Mouse (Mus musculus) spleen, embryonic (tissue): ENCODE measurements around the gene Tada2b.

Experiments
- CTCF ChIA-PET: fragments of 350-600 bp; sonication (Branson Sonifier 250); formaldehyde crosslinking; loops from one replicate; lab custom pipeline; 2022; lab: Charles Lee

Gene Tada2b

DNA sequence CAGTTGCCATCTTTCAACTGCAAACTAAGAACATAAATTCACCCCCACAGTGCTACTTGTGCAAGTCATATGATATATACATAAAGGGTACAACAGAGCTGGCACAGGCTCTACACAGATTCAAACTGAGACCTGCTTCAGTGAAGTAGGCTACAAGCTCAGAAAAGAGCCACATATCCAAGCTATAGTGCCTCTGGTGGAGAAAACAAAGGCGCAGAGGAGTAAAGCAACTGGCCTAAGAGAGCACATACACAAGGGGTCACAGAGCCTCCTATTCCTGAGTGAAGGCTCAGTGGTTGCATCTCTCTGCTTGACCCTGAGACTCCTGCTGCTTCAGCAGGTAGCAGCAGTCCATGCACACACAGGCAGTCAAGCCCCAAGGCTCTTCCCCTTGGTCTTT is 3.0 kb downstream of the Tada2b start:
- CTCF ChIA-PET = interaction anchor here (0.5 to 2.3 kb wide), 2 partner anchors 9 to 36 kb away, joined by 4 to 6 read pairs; no protein-coding TSS in a partner anchor

DNA sequence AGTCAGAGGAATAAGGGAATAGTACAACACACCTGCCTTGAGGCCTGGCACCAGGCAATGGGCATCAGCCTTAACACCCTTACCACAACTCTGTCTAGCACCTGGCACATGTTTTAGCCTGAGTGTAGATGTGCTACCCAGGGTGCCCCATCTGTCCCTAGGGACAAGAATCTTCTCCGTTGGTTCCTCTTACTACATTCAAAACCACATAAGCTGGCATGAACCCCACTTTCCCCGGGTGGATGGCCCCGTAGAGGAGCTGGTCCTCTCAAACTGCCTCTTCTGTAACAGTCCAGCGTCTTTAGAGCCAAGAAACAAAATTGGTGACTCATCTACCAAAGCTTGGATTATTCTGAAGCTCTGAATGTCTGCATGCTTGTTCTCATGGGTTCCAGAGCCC is 3.7 kb downstream of the Tada2b start:
- CTCF ChIA-PET = interaction anchor here (0.5 to 2.3 kb wide), 2 partner anchors 9 to 37 kb away, joined by 4 to 6 read pairs; no protein-coding TSS in a partner anchor

DNA sequence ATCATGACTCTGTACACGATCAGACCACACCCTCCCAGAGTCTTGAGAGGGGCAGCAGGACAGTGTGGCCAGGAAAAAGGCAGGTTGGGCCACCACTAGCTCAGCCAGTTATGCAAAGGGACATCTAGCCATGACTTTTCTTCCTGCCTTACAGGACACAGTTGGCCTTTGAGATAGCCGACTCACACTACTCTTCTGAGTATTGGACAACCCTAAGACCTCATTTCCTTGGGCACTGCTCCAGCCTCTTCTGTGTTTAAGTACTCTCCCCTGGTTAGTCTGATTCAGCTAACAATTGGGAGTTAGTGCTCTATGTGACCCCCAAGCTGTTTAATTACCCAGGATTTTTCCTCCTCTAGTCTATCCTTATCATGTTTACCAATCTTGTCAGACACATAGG is 4.3 kb downstream of the Tada2b start:
- CTCF ChIA-PET = interaction anchor here (0.5 to 2.3 kb wide), 2 partner anchors 10 to 588 kb away, joined by 3 to 6 read pairs; no protein-coding TSS in a partner anchor

DNA sequence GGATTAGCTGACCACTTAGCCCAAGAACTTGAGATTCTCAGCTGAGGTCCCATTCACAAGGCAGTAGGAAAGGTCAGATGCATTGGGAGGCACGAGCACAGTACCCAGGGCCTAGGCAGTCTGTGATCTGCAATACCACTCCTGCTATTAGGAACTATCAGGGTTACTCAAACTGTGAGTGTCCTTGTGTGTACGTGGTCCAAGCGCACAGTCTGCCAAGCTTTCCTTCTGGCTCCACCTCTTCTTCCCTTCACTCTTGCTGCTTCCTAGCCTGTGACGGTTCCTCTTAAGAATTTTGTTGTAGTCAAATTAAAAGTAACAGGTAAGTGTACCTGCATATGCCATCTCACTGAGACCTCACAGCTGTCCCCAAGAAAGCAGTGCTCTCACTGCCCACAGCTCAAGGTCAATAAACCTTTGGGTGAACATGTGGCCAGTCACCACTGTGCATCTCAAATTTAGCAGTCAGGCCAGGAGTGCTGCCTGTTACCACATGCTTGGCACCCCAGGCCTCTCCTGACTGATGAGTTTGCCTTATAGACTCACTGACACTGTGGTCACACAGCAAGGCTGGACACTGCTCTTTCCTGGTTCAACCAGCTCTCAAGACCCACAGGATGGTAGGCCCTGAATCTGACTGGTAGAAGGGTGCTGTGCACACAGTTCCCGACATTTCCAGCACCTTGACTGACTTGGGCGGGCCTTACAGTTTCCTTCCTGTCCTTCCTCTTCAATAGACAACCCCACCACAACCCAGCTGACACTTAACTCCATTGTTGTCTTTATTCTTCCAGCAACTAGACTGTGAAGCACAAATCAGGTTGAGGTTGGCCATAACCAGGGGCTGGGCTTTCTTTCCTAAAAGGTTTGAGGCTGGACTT is 5.3 kb downstream of the Tada2b start:
- CTCF ChIA-PET = interaction anchor here (0.6 to 2.3 kb wide), 4 partner anchors 11 to 375 kb away, joined by 3 to 6 read pairs (median 4); partner anchors contain the start of gene Grpel1

DNA sequence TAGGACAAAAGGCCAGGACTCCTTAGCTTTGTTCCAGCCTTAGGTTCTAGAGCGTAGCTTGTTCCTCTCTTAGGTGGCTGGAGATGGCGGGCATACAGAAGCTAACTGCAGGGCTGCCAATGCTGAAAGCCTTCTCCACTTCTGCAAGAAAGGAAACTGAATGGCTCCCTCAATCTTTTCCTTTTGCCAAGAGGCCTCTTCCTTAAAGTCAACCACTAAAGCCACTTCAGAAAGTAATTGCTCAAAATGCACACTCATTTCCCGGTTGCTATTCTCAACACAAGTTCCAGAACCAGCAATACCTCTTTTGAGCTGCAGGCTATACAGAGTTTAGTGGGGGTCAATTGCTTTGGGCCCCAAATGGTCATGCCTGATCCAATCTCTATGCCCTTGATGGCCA is 6.6 kb downstream of the Tada2b start:
- CTCF ChIA-PET = interaction anchor here (0.6 to 1.3 kb wide), 3 partner anchors 9 to 265 kb away, joined by 3 to 5 read pairs (median 3); partner anchors contain the start of gene Grpel1

DNA sequence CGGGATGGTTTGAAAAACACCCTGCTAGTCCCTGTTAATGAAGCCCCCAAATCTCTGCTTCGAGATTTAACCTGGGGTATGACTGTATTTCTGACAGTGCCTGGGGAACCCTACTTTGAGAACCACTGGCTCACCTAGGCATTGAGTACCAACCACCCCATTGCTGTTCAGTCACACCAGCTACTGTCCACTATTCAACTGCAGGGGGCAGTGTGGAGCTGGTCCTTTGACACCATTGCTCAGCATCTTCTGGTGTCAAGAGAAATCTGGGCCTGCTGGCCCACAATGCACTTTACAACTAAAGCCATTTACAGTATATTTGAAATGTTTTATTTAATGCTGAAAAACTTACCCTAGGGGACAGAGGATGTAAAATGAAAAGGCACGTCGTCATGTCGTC is 9.8 kb downstream of the Tada2b start:
- CTCF ChIA-PET = interaction anchor here (0.8 to 1.6 kb wide), 2 partner anchors 10 to 110 kb away, joined by 5 to 7 read pairs; partner anchors contain the start of genes Ccdc96 and Tada2b

DNA sequence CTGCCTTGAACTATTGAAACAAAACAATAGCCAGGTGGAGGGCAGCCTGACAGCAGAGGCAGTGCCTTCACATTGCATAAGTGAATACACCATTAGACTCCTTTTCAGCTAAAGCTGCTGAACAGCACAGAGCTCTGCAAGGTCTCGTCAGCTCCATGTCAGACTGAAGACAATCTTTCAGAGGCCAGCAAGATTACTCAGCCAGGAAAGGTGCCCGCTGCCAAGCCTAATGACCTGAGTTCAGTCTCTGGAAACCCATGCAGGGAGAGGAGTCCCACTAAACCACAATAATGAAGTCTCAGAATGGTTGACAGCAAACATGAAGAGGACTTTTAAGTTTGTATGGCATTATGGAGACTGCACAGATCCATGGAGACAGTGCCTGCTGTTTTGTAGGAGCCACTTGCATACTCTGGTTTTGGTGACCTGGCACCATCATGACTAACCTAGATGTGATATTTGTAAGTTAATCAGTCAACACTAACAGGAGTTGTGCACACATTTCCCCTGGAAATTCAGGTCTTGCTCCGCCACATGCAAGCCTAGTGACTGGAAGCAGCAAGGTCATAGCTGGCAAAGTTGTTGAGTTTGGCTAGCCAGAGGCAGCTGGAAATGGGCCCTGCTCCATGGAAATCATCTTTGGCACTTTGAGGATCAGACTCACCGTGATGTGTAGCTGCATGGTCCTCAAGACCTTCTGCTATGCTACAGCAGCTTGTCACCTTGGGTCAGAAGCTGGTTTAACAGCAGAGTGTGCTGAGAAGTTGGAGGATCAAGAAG is 11.0 kb downstream of the Tada2b start:
- CTCF ChIA-PET = interaction anchor here (0.8 to 1.6 kb wide), 2 partner anchors 11 to 125 kb away, joined by 3 to 7 read pairs; partner anchors contain the start of genes Ccdc96 and Tada2b

DNA sequence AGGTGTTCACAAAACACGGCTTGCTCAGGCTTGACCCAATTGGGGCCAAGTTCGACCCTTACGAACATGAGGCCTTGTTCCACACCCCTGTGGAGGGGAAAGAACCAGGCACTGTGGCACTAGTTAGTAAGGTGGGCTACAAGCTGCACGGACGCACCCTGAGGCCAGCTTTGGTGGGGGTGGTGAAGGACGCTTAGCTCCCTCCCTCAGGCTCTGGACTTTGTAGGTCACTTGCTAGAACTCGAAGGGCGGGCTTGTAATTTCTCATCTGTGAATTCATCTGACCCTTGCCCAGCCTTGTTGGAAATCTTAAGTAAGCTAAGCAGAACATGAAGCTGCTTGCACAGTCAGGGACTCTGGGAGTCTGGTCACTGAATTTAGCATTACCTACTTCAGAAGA is 12.9 kb downstream of the Tada2b start:
- CTCF ChIA-PET = no interaction called here

DNA sequence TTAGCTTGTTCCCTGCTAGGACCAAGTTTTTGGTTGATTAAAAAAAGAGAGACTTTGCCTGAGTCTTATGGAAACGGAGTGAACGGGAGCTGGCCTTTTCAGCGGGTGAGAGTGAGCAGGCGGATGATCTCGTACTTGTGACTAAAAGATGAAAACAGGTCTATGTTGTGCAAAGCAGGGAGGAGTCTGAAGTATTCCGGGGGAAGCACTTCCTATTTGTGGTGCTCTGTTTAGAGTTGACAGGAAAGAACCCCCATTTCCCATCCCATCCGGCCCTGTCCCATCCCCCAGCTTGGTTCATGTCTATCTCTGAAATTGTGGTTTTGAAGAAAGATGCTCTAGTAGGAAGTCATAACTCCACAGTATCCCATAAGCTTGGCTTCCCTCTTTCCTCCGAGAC is 18.2 kb downstream of the Tada2b start:
- CTCF ChIA-PET = interaction anchor here (1.0 to 1.3 kb wide), 2 partner anchors 12 to 60 kb away, joined by 3 read pairs; no protein-coding TSS in a partner anchor

DNA sequence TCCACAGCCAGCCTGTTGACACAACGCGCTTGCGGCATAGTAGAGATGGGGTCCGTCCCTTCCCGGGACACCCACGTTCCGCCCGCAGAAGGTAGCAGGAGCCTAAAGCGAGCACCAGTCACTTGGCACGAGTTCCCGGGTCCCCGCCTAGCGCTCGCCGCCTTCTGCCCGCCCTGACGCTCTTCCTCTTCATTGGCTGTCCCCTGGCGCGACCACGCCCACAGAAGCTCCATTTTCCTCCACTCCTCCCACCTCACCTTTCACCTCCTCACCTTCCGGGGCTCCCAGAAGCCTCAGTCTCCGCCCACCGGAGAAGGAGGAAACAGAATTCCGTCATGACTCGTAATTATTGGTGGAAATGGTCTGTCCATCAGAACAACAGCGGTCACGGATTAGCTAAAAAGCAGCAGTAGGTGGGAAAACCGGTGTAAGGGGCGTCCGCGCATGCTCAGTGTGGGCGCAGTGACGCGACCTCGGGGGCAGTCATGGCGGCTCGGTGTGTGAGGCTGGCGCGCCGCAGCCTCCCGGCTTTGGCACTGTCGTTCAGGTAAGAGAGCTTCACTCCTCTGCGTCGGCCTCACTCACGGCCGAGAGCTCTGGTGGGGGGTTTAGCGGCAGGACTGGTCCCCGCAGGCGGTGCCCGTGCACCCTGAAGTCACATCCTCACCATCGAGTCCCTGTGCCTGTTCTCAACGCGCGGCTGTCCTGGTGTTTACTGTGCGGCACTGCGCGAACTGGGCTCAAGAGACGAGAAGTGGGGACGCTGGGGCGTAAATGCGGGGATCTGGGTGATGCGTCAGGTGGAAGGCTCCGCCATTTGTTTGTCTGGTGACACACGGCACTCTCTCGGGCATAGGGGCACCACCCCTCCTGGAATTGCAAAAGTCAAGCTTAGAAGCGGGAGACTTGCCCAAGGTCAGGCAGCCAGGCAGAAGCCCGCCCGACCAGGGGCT is 19.1 kb downstream of the Tada2b start, which contains the start of gene Grpel1:
Gene Grpel1 (plus strand): TSS at position 290 of the 953 bp plus-strand sequence.
- CTCF ChIA-PET = interaction anchor here (0.7 to 1.3 kb wide), 4 partner anchors 13 to 314 kb away, joined by 3 to 4 read pairs (median 3); no protein-coding TSS in a partner anchor

DNA sequence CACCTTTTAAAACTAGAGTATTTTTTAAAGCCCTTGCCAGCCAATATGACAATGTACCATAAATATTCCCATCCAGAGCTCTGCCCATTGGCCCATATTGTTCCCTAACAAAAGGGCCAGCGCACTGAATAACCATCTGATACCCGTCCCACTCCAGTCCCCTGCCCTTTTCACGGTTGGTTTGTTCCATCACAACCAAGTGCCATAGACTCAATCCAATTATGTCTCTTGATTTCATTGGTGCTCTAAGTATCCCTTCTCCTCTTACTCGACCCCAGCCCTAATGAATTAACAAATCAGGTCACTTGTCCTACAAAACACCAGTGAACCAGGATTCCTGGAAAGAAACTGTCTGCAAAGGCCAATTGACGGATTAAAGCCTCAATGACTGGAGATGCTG is 20.7 kb downstream of the Tada2b start:
- CTCF ChIA-PET = interaction anchor here (0.7 to 0.8 kb wide), 2 partner anchors 12 to 20 kb away, joined by 3 to 8 read pairs; no protein-coding TSS in a partner anchor

DNA sequence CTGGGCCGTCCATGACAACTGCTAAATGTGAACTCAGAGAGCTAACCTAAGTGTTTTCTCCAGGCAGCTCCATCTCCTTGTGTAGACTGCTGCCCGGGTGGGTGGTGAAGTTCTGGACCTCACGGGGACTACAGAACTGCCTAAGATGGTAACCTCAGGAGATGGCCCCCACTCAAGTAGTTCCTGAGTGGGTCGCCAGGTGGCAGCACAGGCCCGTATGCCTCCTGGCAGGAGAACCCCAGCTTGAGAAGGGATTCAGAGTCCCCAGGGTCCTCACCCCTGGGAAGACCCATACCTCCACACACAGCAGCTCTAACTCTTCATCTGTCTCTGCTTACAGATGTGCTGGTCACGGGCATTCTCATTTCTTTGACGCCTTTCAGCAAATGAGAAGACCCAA is 21.3 kb downstream of the Tada2b start:
- CTCF ChIA-PET = interaction anchor here (0.7 kb wide), 1 partner anchor 20 kb away, joined by 3 read pairs; no protein-coding TSS in a partner anchor

DNA sequence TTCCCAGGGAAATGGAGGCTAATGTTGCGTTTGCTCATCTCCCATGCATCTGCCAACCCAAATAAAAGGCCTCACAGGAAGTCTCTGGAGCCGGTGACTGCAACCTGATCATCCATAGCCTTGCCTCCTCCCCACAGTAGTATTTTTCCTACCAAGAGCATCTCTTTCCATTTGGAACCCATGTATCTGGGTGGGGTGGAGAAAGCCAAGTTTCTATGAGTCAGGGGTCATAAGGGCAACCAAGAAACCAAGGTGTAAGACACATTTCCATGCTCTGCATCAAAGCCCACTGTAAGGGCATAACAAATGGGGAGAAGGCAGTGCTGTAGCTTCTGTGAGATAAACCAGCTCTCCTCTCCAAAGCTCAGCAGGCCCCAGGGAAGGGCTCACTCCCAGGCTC is 22.9 kb downstream of the Tada2b start:
- CTCF ChIA-PET = no interaction called here

DNA sequence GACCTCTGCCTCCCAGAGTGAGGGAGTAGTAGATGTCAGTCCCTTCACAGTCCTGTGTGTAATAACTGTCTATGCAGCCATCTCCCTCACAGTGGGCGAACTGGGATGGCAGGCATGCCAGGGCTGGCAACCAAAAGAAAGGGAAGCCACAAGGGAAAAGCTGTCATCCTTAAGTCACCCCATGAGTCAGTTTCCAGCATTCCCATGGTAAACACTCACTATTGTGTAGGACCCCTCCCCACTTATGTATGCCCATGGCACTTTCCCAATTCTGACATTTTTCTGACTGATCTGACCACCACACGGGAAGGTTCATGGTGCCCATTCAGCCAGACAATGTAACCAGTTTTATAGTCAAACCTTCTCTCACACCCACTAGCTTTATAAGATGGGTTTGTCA is 23.4 kb downstream of the Tada2b start:
- CTCF ChIA-PET = no interaction called here

DNA sequence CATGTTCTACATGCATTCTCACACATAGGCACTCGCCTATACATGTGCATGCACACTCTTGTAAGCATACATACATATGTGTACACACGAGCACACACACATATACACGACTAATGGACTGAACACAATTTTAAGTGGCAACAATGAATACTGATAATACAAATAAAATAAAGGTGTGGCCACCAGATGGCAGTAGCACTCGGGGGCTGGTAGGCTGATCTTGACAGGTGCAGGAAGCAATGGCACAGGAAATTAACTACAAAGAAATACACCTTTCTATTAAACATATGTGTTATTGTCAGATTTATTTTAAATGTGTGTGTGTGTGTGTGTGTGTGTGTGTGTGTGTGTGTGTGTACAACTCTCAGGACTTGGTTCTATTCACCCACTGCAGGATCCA is 25.2 kb downstream of the Tada2b start:
- CTCF ChIA-PET = no interaction called here

DNA sequence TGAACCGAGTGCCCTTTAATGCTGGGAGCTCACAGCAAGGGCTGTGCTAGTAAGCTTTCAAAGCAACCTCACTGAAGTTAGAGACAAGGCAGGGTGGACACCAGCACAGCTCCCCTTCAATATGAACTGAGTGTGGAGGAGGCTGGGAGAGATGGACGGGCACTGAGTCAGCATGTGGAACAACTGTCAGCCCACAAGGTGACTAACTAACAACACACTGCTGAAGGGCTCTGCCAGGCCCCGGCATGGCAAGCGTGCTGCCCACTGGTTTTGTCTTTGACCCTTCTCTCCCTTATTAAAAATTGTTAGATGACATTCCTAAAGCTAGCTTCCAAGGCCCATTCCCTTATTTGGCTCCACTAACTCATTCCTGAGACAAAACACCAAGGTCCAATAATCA is 26.4 kb downstream of the Tada2b start:
- CTCF ChIA-PET = interaction anchor here (0.7 kb wide), 1 partner anchor 26 kb away, joined by 3 read pairs; no protein-coding TSS in a partner anchor

DNA sequence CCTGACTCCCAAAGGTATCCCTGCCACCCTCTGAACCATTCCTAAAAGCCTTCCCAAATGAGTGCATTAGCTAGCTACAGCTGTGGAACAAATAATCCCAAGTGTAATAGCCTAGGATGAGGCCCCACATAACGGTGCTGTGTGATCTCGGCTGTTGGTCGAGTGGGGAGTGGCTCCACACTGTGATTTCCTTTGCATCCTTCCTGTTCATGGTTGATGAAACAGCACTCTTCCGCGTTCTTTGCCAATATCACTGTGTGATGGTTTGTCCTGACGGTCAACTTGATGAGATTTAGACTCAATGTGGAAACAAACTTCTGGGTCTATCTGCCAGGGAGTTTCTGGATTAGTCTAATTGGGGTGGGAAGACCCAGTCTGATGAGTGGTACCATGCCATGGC is 31.3 kb downstream of the Tada2b start:
- CTCF ChIA-PET = no interaction called here

DNA sequence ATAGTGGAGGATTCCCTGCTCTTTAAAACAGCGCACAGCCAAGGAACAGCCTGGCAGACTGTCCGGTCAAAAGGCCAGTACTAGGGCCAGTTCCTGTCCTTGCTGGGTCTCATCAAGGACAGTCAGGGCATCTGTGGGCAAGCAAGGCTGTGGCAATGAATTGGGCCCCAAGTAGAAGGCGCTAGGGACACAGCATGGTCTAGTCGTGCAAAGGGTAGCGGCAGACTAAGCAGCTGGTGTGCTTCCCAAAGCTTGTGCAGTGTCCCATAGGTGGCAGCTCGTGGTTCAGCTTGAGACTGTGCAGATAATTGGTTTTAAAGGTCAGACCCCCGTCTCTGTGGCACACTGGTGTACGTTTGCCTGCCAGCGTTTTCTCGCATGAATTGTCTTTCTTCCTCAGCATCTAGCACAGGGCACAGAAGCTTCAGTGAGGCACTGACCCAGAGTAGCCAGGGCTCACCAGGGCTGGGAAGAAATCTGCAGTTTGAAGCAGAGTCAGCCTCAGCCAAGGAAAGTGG is 32.2 kb downstream of the Tada2b start:
- CTCF ChIA-PET = no interaction called here

DNA sequence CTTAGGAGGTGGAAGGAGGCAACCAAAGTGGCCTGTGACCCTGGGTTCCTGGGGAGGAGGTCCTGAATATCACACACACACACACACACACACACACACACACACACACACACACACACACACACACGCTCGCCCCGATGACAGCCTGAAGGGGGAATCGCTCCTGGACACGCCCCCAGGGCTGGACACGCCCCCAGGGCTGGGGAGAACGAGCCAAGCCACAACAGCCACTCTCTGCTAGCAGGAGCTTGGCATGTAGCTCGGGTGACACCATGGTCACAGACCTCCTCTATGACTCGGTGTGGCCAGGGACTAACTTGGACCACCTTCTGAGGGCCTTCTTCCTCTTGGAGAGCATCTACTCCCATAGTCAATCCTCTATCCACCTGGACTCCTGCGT is 33.0 kb downstream of the Tada2b start:
- CTCF ChIA-PET = no interaction called here
